Mouse (Mus musculus) brain, adult 2 months (tissue): Measurements from ENCODE around the gene Fbxo46.

Source experiments
- DNase-seq: peaks from one replicate; pipeline ENCODE4 v3.0.0; 2011; ENCODE audit warnings: low read depth, low spot score

Fbxo46 gene

DNA sequence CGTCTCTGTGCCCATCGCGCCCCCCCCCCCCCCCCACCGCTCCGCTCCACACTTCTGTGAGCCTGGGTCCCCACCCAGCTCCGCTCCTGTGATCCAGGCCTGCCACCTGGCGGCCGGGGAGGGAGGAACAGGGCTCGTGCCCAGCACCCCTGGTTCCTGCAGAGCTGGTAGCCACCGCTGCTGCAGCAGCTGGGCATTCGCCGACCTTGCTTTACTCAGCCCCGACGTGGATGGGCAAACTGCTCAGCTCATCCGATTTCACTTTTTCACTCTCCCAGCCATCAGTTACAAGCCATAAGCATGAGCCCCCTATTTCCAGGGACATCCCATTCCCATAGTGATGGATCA lies 26.5 kb upstream of the Fbxo46 start:
- DNase-seq = peak; percentile 67

DNA sequence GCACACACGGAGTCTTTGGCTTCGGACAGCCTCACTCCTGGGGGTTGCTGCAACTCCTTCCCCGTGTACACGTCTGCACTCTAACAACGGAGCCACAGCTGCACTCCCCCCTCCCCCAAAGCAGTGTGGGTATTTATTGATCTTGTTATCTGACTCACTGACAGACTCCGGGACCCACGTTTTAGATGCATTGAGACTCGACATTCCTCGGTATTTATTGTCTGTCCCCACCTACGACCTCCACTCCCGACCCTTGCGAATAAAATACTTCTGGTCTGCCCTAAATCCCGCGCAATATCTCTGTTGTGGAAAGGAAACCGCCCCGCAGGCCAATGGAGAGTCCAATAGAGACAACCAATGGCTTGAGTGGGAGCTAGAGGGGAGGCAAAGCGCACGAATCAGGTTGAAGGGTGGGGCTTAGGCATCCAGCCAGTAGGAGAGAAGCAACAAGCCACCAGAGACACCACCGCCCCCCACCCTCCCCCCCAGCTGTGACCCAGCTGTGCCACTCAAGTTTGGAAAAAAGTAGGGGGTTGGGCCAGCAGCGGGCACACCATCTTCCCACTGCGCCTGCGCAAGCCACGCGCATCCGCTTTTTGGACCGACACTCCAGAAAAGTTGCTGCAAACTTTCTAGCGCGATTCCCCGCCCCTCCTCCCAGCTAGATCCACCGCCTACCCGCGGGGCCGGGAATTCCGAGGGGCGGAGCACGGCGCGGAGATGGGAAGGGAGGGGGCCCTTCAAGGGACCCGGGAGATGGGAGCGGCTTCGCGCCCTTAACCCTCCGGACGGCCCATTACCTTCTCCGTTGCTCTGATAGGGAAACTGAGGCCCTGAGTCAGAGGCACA lies 25.9 kb upstream of the Fbxo46 start:
- peak; percentile 90 for DNase-seq

DNA sequence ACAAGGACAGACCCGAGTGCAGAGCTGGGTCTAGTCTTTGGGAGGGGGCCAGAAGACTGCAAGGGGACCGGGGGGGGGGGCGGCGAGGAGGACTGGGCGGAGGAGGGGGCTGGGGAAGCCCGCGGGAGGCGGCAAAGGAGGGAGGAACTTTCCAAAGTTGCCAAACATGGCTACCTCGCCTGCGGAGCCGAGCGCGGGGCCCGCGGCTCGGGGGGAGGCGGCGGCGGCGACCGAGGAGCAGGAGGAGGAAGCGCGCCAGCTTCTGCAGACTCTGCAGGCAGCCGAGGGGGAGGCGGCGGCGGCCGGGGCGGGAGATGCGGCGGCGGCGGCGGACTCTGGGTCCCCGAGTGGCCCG lies 25.2 kb upstream of the Fbxo46 start, which contains the start of gene Six5:
TSS of gene Six5 (plus strand) at position 124 of the 355 bp plus-strand sequence.
- DNase-seq = no peak

DNA sequence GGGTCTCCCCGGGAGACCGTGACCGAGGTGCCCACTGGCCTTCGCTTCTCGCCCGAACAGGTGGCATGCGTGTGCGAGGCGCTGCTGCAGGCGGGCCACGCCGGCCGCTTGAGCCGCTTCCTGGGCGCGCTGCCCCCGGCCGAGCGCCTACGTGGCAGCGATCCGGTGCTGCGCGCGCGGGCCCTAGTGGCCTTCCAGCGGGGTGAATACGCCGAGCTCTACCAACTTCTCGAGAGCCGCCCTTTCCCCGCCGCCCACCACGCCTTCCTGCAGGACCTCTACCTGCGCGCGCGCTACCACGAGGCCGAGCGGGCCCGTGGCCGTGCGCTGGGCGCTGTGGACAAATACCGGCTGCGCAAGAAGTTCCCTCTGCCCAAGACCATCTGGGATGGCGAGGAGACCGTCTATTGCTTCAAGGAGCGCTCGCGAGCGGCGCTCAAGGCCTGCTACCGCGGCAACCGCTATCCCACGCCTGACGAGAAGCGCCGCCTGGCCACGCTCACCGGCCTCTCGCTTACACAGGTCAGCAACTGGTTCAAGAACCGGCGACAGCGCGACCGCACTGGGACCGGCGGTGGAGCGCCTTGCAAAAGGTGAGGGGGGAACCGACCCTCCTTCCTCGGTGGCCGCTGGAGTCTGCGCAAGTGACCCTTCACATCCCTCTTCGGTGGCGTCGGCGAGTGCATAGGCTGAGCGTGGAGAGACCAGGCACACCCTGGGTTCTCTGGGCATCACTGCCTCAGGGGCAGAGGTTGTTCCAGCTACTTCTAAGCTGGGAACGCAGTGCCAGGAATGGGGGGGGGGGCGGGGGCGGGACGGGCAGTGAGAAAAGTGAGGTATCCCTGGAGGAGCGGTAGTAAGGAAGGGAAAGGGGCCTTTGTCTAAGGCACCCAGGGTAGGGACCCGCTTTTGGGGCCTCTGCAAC lies 24.6 kb upstream of the Fbxo46 start:
- peak; percentile 44 for DNase-seq

DNA sequence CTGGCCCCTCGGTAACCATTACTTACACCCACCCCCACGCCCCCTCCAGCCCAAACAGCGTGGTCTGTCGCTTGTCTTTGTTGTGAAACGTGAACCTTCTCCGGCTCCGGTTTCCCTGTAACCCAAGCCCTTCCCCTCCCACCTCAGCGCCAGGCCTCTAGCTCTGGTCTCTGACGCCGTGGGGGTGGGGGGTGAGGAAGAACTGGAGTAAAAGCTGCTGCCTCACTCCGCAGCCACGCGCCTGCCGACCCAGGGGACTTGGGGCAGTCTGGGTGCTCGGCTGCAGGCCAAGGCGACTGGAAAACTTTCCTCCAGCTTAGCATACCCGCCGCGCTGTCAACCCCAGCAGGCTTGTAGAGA lies 23.9 kb upstream of the Fbxo46 start:
- DNase-seq = no peak

DNA sequence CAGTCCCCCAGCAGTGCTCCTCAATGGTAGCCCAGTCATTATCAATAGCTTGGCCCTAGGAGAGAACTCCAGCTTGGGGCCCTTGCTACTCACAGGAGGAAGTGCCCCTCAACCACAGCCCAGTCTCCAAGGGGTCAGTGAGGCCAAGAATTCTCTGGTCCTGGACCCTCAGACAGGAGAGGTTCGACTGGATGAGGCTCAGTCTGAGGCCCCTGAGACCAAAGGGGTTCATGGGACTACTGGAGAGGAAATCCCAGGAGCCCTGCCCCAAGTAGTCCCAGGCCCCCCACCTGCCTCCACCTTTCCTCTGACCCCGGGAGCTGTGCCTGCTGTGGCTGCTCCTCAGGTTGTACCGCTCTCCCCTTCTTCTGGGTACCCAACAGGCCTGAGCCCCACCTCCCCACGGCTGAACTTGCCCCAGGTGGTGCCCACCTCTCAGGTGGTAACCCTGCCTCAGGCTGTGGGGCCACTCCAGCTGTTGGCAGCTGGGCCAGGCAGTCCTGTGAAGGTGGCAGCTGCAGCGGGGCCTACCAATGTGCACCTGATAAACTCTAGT lies 23.2 kb upstream of the Fbxo46 start:
- DNase-seq = no peak

DNA sequence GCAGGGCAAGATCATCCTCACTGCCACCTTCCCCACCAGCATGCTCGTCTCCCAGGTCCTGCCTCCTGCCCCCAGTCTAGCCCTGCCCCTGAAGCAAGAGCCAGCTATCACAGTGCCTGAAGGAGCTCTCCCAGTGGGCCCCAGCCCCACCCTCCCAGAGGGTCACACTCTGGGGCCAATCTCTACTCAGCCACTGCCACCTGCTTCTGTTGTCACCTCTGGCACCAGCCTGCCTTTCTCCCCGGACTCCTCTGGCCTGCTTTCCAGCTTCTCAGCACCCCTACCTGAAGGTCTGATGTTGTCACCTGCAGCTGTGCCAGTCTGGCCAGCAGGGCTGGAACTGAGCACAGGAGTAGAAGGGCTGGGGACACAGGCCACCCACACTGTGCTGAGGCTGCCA lies 22.4 kb upstream of the Fbxo46 start:
- no peak for DNase-seq

DNA sequence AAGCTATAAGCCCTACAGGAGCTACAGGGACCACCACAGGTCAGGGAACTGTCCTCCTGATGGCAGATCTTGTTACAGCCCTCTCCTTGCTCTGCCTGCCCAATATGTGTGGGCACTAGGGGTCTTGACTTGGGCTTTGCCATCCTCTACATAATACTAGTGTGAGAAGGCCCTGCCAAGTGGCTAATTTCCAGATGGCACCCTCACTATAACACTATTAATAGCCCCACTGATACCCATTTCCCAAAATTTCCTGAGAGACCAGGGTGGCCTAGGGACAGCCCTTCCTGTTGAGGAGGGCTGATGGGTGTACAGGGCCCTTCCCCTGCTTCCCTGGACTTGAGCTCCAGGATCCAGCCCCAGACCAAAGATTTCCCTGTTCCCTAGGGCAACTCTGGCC lies 21.8 kb upstream of the Fbxo46 start:
- DNase-seq = no peak

DNA sequence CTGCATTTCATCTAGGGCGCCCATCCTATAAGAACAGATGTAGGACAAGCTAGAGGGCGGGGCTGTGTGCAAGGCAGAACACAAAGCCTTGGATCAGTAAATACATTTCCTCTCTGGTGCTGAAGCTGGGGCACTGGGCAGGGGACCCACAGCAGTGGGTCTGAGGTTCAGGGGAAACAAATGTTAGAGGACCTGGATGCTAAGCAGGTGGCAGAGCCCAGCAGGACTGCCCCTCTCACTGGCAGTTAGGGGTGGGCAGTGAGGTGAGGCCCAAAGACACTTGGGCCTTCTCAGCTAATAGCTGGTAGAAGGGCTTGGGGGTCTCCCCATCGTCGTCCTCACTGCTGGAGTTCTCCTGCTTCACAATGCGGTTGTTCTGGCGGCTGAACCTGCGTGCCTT lies 20.8 kb upstream of the Fbxo46 start:
- DNase-seq = no peak

DNA sequence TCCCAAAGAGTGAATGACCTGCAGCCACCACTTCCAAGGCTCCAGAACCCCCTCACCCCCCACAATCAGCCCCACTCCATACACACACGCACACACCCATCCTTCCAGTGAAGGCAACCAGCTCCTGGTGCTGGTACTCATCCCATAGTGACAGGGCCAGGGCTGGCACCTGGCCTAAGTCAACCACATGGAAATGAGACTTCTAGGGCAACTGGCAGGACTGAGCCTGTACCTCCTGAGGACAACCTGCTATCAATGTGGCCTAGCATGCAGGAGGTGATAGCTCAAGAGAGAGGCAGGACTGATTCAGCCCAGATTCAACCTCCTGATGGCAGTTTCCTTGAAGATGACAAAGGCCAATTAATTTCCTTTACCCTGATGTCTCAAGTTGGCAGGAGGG lies 19.4 kb upstream of the Fbxo46 start:
- no peak for DNase-seq

DNA sequence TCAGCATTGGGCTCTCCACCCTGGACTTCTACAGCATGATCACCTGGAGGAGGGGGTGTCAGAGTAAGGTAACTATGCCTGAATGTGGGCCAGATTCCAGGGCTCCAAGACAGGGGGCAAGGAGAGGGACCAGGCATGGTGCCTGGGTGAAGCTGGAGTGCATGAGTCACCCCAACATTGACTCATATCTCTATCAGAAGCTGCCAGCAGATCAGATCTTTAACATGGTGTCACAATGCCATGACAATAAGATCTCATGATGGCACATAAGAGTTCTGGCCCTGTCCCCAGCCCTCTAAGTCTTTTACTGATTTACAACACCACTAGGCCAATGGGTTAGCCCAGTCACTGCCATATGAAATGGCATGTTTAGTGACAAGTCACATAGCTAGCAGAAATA lies 15.9 kb upstream of the Fbxo46 start:
- no peak for DNase-seq

DNA sequence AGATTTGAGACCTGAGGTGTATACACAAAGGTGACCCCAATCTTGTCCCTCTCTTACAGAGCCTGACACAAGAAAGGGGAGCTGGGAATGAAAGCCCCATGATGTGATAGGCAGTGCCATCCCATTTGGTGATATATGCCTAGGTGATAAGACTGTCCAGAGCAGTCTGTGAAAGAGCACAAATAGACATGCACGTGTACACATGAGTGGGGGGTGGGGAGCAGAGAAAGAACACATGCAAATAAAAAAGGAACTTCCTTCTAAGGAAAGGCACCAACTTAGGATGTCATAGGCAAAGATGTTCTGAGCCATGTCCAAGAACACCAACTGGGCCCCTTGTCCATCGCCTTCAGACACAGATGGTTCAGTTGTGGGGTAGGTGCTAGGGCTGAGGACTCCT lies 15.2 kb upstream of the Fbxo46 start:
- no peak for DNase-seq

DNA sequence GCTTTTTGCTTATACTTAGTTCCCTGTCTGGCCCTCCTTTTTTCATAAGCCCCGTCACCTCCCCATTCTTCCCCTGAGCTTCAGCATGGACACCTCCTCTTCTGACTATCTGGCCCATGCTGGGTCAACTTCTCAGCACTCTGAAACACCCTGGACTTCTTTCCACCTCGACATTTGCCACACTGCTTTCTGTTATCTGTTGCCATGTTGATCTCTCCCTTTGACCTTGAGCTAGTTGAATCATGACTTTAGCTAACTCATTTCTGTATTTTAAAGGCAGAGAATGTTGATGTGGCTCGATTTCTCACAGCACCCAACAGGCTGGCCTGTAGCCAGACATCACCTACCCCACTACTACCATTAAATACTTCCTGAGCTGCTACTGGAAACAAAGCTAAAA lies 12.2 kb upstream of the Fbxo46 start:
- no peak for DNase-seq

DNA sequence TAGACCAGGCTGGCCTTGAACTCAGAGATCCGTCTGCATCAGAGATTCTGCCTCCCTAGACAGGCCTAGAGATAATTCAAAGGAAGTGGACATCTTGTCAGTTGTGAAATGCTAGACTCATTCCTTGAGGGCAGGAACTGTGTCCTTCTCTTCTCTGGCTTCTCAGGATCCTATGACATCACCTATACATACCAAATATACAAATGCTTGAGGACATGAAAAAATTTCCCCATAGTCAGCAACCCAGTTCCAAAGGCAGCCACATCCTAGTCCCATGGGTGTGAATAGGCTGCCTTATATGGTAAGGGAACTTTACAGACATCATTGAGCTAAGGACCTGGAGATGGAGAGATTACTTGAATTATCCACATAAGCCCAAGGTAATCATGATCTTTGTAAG lies 10.1 kb upstream of the Fbxo46 start:
- DNase-seq = no peak

DNA sequence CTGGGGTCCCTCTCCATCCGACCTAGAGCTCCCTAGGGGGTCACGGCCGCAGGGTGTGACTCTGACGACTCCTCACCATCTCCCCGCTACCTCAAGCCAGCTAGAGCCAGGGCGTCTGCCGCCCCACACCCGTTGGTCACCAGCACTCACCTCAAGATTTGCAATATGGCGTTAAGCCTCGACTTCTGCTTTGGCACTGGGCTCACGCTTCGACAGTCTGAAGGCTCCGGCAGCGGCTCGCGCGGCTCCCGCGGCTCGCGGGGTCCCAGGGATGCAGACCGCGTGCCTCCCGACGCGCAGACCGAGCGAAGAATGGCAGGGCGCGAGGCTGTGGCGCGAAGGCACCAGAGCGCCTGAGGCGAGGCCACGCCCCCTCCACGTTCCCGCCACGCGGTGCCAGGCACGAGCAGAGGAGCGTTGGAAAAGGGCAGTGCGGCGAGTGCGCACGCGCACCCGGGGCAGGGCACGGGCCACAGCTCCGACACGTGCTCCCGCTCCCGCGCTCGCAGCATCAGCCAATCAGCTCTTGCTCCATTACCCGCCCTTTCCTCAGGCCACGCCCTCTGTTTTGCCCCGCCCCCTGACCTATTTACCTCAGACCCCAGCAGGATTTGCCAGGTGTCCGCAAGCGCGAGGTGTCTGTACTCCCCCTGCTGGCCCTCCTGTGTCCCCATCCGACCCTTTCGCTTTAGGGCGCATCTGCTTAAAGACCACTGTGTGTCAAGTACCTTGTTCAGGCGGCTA lies 1.5 kb upstream of the Fbxo46 start, which contains the start of gene Gm4969:
TSS of gene Gm4969 (minus strand) at position 341 of the 744 bp plus-strand sequence.
- DNase-seq = peak; percentile 72

DNA sequence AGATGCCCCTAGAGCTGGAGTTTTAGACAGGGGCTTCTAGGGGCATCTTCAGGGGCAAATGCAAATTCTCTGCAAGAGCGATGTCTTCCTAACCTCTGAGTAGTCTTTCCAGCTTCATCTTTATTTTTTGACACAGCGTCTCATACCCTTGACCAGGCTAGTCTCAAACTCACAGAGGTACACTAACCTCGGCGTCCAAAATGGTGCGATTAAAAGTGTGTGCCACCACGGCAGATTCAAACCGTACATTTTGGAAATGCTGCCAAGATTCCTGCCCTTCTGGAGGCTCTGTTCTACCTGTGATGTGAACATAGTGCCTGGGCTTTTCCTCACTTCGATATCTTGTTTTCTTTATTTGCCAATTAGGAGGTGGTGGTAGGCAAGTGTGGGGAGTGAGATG lies 576 bp upstream of the Fbxo46 start:
- DNase-seq = no peak

DNA sequence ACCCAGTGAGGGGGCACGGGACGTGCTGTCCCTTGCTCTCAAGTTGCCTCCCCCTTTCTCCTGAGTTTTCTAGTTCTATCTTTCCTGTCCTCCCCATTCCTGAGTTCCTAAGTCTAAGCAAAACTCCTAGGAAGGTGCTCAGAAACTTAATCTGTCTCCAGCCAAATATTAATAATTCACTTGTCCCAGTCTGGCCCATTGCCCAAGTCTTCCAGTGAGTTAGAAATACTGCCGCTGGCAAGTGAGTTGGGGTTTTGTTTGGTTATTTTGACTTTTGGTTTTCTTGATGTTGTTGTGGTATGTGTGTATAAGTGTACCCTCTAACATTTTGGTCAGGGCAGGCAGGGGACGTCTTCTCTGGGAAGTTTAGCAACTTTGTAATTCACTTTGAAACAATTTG lies 2.0 kb downstream of the Fbxo46 start:
- no peak for DNase-seq

DNA sequence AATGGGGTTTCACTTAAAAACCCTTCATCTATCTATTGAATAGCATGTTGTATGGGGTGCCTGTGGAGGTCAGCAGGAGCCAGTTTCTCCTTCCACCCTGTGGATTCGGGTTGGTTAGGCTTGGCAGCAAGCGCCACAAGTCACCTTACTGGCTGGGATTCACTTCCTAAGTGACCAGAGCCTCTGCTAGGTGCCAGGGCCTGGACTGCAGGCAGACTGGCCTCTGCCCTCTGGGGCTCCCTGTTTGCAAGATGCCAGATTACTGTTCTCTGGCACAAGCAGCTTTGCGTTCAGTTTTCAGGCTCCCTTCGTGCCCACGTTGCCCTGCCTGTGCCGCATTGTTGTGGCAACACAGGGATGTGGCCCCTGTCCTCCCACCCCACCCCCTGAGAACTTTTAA lies 5.1 kb downstream of the Fbxo46 start:
- no peak for DNase-seq

DNA sequence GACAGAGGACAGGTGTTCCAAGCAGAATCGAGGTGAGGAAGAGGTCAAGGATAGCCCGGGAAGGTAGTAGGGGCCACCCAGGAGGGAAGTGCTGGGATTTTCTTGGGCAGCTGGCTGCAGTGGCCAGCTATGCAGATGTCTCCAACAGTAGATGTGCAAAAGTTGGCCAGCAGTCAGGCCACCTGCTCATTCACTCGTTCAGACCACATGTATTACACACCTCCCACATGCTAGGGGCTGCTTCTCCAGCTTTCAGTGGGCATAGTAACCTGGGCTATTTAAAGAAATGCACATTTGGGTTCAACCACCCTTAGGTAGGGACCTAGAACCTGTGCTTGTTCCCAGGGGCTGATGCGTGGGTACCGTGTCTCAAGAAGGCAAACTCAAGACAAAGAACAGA lies 8.1 kb downstream of the Fbxo46 start:
- peak; percentile 24 for DNase-seq

DNA sequence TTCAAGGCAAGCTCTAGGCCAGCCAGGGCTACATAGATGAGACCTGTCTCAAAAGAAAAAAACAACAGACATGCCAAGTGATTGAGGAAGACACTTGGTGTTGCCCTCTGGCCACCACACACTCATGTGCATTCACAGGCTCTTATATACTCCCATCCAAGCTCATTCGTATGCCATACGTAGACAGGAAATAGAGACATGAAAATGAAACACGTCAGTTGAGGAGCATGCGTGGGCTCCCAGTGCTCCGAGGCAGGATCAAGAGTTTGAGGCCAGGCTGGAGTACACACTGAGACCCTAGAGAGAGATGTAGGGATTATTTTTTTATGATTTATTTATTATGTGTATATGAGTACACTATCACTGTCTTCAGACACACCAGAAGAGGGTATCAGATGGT lies 9.7 kb downstream of the Fbxo46 start:
- DNase-seq = no peak

DNA sequence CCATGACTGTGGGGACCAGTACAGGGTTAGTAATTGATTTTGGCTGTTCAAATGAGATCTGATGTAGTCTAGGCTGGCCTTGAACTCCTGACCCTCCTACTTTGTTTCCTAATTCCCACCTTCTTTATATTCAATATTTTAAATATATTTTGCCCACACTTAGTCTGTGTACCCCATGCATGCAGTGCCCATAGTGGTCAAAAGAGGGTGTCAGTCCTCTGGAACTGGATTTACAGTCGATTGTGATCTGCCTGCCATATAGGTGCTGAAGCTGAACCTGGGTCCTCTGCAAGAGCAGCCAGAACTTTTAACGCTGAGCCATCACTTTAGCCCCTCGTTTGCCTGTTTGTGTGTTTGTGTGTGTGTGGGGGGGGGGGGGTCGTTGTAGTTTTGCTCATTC lies 11.0 kb downstream of the Fbxo46 start:
- DNase-seq = peak; percentile 16

DNA sequence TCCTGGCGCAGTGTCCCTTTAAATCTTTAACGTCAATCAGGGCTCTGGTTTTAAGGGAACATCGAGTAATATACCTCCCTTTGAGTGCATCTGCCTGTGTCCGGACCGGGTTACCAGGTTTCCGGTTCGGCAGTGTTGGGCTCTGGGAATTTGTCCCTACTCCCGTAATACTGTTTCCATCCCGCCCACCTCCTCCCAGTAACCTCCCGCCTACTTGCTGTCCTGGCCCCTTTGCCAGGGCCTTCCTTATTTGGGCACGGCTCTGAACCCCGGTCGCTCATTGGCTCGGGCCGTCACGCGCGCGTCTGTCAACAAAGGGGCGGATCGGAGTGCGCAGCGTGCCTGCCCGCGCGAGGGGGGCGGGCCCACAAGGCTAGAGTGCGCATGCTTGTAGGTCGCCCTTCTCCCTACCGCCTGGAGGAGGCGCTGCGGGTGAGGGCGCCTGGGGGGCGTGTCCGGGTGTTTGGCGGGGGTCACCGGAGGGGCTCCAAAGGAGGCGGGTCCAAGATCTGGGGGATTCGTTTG lies 11.7 kb downstream of the Fbxo46 start:
- peak; percentile 99 for DNase-seq
